Mouse (Mus musculus) midbrain, embryonic 15.5 days (tissue): ENCODE measurements around the gene Lrrc72. TPM values are rescaled to one million over a fixed set of nuclear protein-coding genes. Genes with fewer than 3 reads are reported as not detected.

ENCODE experiments used
- ATAC-seq: fragments of 200-750 bp; cut with Nextera tagmentation; replicated peaks from 2 replicates; pipeline ENCODE4 v1.8.0; 2017; ENCODE audit warnings: moderate TSS enrichment
- H3K27ac ChIP-seq: fragments of 300-500 bp; sonication (generic); 2 replicates; pipeline ENCODE4 v1.5.1; 2015; ENCODE audit warnings: mild to moderate bottlenecking, inconsistent platforms
- H3K27me3 ChIP-seq: fragments of 300-500 bp; sonication (generic); replicated peaks from 2 replicates; pipeline ENCODE4 v1.6.1; 2015; ENCODE audit warnings: inconsistent platforms
- H3K36me3 ChIP-seq: fragments of 300-500 bp; sonication (generic); replicated peaks from 2 replicates; pipeline ENCODE4 v1.6.1; 2015; ENCODE audit warnings: inconsistent platforms
- H3K4me1 ChIP-seq: fragments of 300-500 bp; sonication (generic); 2 replicates; pipeline ENCODE4 v1.6.1; 2015; ENCODE audit warnings: inconsistent platforms
- H3K4me2 ChIP-seq: fragments of 300-500 bp; sonication (generic); 2 replicates; pipeline ENCODE4 v1.6.1; 2015; ENCODE audit warnings: inconsistent platforms, mild to moderate bottlenecking, moderate library complexity
- H3K4me3 ChIP-seq: fragments of 300-500 bp; sonication (generic); 2 replicates; pipeline ENCODE4 v1.5.1; 2015; ENCODE audit warnings: mild to moderate bottlenecking, inconsistent platforms
- H3K9ac ChIP-seq: fragments of 300-500 bp; sonication (generic); 2 replicates; pipeline ENCODE4 v1.6.1; 2015; ENCODE audit warnings: mild to moderate bottlenecking, inconsistent platforms
- H3K9me3 ChIP-seq: fragments of 300-500 bp; sonication (generic); 2 replicates; pipeline ENCODE4 v1.6.1; 2016; ENCODE audit warnings: inconsistent platforms
- WGBS: fragments of 180-500 bp; shearing (Covaris S2); methylation state at CpG from one replicate; pipeline ENCODE4 v1.1.7; 2015; ENCODE audit warnings: mixed read lengths; 5-methylcytosine and 5-hydroxymethylcytosine counted together
- polyA plus RNA-seq: library from polyadenylated mRNA; unstranded; fragments of >200 nt; fragmentation: Nextera tagmentation; extraction: Ambion mirVana; gene quantifications from 2 replicates; pipeline ENCODE4 v1.2.1, GENCODE M21; 2015

Lrrc72 gene
- polyA plus RNA-seq, 1 experiment from 2014 or later = 0.43 TPM

GRCm38 (mm10) chr12:36182570-36182969, 70.6 kb downstream of the Lrrc72 start:
- Histone ChIP-seq H3K9ac (no peak overlapping the region), H3K27ac (no peak overlapping the region), H3K4me2 (no peak overlapping the region), H3K27me3 (no peaks in the 10 kb centered on the region), H3K4me3 (no peak overlapping the region), H3K36me3 (peaks cover 18% of the 10 kb centered on the region), H3K4me1 (no peaks in the 10 kb centered on the region), H3K9me3 (no peaks in the 10 kb centered on the region)
- WGBS = 86% methylated on average over 6 of the region's 6 CpGs
- ATAC-seq = no peak

GRCm38 (mm10) chr12:36177227-36177626, 76.0 kb downstream of the Lrrc72 start:
- ATAC-seq = no peak
- Histone ChIP-seq H3K36me3 (peaks cover 23% of the 10 kb centered on the region), H3K4me2 (no peak overlapping the region), H3K9me3 (no peaks in the 10 kb centered on the region), H3K27ac (no peak overlapping the region), H3K27me3 (no peaks in the 10 kb centered on the region), H3K4me3 (no peak overlapping the region), H3K9ac (no peak overlapping the region), H3K4me1 (no peaks in the 10 kb centered on the region)
- WGBS = 93% methylated on average over 5 of the region's 5 CpGs

- Histone ChIP-seq H3K4me3 (no peak overlapping the region), H3K4me2 (no peak overlapping the region), H3K4me1 (0 out of 2 replicates have a peak, but pooled peaks cover 3% of the 10 kb centered on the region), H3K9ac (no peak overlapping the region), H3K9me3 (no peaks in the 10 kb centered on the region), H3K27me3 (no peaks in the 10 kb centered on the region), H3K27ac (no peak overlapping the region), H3K36me3 (0 out of 2 replicates have a peak, but pooled peaks cover 2% of the 10 kb centered on the region)
- 30% methylated on average over 1 of the region's 1 CpGs for WGBS
- no peak for ATAC-seq
Measured at GRCm38 (mm10) chr12:36165299-36165698, 87.9 kb downstream of the Lrrc72 start.

- no peaks in the 10 kb centered on the region for H3K27me3 ChIP-seq
- H3K9me3 ChIP-seq = no peaks in the 10 kb centered on the region
- WGBS = 88% methylated on average over 7 of the region's 7 CpGs
- H3K36me3 ChIP-seq = 0 out of 2 replicates have a peak, but pooled peaks cover 2% of the 10 kb centered on the region
- H3K9ac ChIP-seq = no peak overlapping the region
- H3K27ac ChIP-seq = no peak overlapping the region
- no peak overlapping the region for H3K4me2 ChIP-seq
- H3K4me3 ChIP-seq = no peak overlapping the region
- peaks cover 4% of the 10 kb centered on the region; the same call in 1 of the 2 replicates for H3K4me1 ChIP-seq
- no peak for ATAC-seq
Measured at GRCm38 (mm10) chr12:36164126-36164791, 88.9 kb downstream of the Lrrc72 start.

Other genes with a start within 250 kb of the Lrrc72 start
- 391 and 416 TPM in 2 replicates for gene Tspan13, start 210.9 kb downstream of the Lrrc72 start, polyA plus RNA-seq
- gene Ankmy2, start 96.3 kb downstream of the Lrrc72 start, polyA plus RNA-seq = 67.8 and 77.3 TPM in 2 replicates
- 373 and 395 TPM in 2 replicates for gene Bzw2, start 95.3 kb downstream of the Lrrc72 start, polyA plus RNA-seq
- 6.8 and 8.1 TPM in 2 replicates for gene Sostdc1, start 60.7 kb upstream of the Lrrc72 start, polyA plus RNA-seq
- 11.4 and 12.9 TPM in 2 replicates for gene Ispd, start 128.1 kb upstream of the Lrrc72 start, polyA plus RNA-seq
- gene D630036H23Rik, start 128.8 kb upstream of the Lrrc72 start, polyA plus RNA-seq = 2.1 and 2.5 TPM in 2 replicates